1 mouse cellular context compared by ENCODE assay signal in the genomic region with DNA sequence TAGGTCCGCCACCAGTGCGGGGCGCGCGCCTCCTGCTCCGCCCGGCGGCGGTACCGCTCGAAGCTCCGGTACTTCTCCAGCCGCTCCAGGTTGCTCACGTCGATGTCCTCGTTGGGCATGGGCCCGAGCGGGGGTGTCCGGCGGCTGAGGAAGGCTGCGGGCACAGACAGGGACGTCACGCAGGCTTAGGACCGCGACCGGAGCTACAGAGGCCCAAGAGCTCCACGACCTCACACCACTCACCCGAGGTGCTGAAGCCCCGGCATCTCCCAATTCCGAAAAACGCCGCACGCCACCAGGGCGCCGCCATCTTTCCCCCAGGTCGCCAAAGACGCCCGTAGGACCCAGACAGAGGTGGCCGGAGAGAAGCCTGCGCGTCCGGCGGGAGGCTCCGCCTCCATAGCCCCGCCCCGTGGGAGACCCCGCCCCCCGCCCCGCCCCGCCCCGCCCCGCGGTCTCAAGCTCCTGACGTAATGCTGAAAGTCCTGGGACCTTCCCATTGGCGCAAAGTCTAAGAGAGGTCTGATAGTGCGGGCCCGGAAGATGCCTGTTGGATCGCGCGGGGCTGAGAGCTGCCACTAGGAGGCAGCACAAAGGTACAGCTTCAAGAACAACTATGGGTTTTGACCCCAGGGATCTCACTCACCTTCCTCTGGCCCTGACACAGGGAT.
TF ChIP-seq lines count a peak whose summit lies in the region.

A gene (minus strand): TSS at position 401 of the 671 bp plus-strand sequence.

TF ChIP-seq in MEL, 35 proteins besides CTCF, POLR2A, EP300 and RAD21 (continued from another document):
- peak; percentile 86 for TF ChIP-seq ELF1 (IDR thresholded peaks at IDR 0.05; ENCODE audit: low read depth, low read length)
- peak; percentile 51; the same call in 1 of the 2 replicates for TF ChIP-seq KAT2A (conservative IDR thresholded peaks at IDR 0.05; ENCODE audit: low read depth, low read length)
- peak; percentile 84 for TF ChIP-seq MAX (IDR thresholded peaks at IDR 0.05; ENCODE audit: low read length)
- peak; percentile 63 for TF ChIP-seq ZC3H11A (IDR thresholded peaks at IDR 0.05; ENCODE audit: low read depth, low read length)
- no peak for TF ChIP-seq JUND (IDR thresholded peaks at IDR 0.05; ENCODE audit: low read depth, low read length)
- TF ChIP-seq RCOR1 (IDR thresholded peaks at IDR 0.05; ENCODE audit: low read depth, low read length) = no peak; the same call in 1 of the 2 replicates
